In genomic region chr1:83723096-83723495, GRCm38 (mm10) we compare ENCODE assay signal across 16 mouse cellular contexts.
DNase-seq lines count a peak whose midpoint lies in the region; TF ChIP-seq lines count a peak whose summit lies in the region.
"Had no signal": no experiment of that assay in that cellular context is flagged by ENCODE, and none has a peak within 500 bp of the region (broad histone marks: within the 10 kb centered on the region; RNA-seq: fewer than 3 reads in every experiment).

No protein-coding gene starts in this region.

- intact Hi-C loops in left cerebral cortex, postnatal 4 days (cut with DNase I) = no loop called here
- intact Hi-C loops in gastrocnemius, postnatal 14 days (cut with DNase I; ENCODE audit: low total_unique reads) = no loop called here

- TF ChIP-seq POLR2A in brain, embryonic 14.5 days (IDR thresholded peaks at IDR 0.05; ENCODE audit: borderline replicate concordance, extremely low read depth, insufficient read depth, insufficient read length, poor library complexity, severe bottlenecking) = no peak

- DNase-seq in heart, adult 8-10 months (ENCODE audit: low spot score) = peak; percentile 9
- DNase-seq in heart, adult 11 months = no peak
- peak; percentile 22 for DNase-seq in left cerebral cortex, postnatal 4 days
- DNase-seq in left cerebral cortex, adult 9 months (ENCODE audit: low spot score in 2 of 2) = no peak
- peak; percentile 32 for DNase-seq in brain, embryonic 14.5 days (ENCODE audit: low read depth)
- DNase-seq in gastrocnemius, postnatal 14 days = peak; percentile 43
- DNase-seq in embryo, embryonic 9.5 days (ENCODE audit: extremely low spot score) = no peak
- no peak for DNase-seq in kidney, postnatal 36 days
- DNase-seq: cerebellum, adult 18-20 months; kidney, adult 8-10 months; kidney, postnatal 14 days; layer of hippocampus, postnatal 36 days; lung, adult 18-20 months; lung, postnatal 14 days; thymus, adult 18-20 months; thymus, postnatal 4 days had no signal

- TF ChIP-seq CTCF in brain, embryonic 14.5 days (IDR thresholded peaks at IDR 0.05; ENCODE audit: borderline replicate concordance, extremely low read depth, insufficient read depth, insufficient read length) = no peak

Comparison
In these comparisons a context has a peak if more than half of its experiments do, and no peak if none do; other contexts are left out.
1. DNase-seq: peak in heart, adult 8-10 months (single experiment), left cerebral cortex, postnatal 4 days (single experiment), brain, embryonic 14.5 days (single experiment) and gastrocnemius, postnatal 14 days (single experiment); none in heart, adult 11 months (single experiment), left cerebral cortex, adult 9 months (0 of 2), embryo, embryonic 9.5 days (single experiment) and kidney, postnatal 36 days (0 of 2).